Mouse (Mus musculus): ENCODE results near the gene Osgep.
"Not testable (repeated sequence)": the region's sequence is repeated elsewhere in the genome, so short reads cannot be mapped to it uniquely, and the experiment has no call there.

DNA sequence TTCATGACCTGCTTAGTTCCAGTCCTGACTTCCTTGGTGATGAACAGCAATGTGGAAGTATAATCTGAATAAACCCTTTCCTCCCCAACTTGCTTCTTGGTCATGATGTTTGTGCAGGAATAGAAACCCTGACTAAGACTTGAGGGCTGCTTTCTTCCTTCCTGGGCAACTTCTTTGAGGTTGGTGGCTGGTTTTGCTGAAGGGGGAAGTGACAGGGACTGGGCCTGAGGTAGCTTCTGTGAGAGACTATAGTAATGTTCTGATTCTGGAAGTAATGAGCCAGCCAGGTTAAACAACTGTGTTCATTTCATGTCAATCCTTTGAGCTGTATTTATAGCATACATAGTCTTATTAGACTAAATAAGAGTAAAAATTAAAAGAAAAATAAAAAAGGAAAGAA is 59.7 kb downstream of the Osgep start:
- TF ChIP-seq CTCF (IDR thresholded peaks at IDR 0.05; ENCODE audit: control insufficient read depth, insufficient read depth, insufficient replicate concordance, low read depth, low read length); POLR2A (IDR thresholded peaks at IDR 0.05; ENCODE audit: control insufficient read depth, low read depth, low read length): not testable (repeated sequence)

Measured in testis, adult 2 months (tissue).